Mouse (Mus musculus) kidney, adult 2 months (tissue): Measurements from ENCODE around the gene Zfand6.

Source experiments
- CTCF ChIP-seq: fragments of 200-500 bp; conservative IDR thresholded peaks from 2 replicates; pipeline ENCODE4 v1.5.1; 2011; ENCODE audit warnings: low read depth, mild to moderate bottlenecking, control low read depth, low read length, moderate library complexity, mixed read lengths; ENCODE audit not compliant: insufficient read depth, insufficient read length
- POLR2A ChIP-seq: fragments of 200-500 bp; IDR thresholded peaks from one replicate; pipeline ENCODE4 v1.6.1; 2011; ENCODE audit warnings: low read depth, low read length, control low read depth

- TF ChIP-seq CTCF (no peak), POLR2A (no peak)
These were observed 346 bp upstream of the Zfand6 start for GRCm38 (mm10) chr7:84690101-84690509.
